Mouse (Mus musculus): ENCODE measurements around the gene Gpr179. TPM values are rescaled to one million over a fixed set of nuclear protein-coding genes. Genes with fewer than 3 reads are reported as not detected.

Gpr179 gene
- polyA plus RNA-seq, 1 experiment from 2014 or later = not detected

GRCm38 (mm10) chr11:97383017-97383416, 31.1 kb upstream of the Gpr179 start:
- 83% methylated on average over 2 of the region's 2 CpGs for WGBS (ENCODE audit: insufficient replicate concordance)
- no peak overlapping the region for H3K27ac ChIP-seq (ENCODE audit: low read length)
- H3K9me3 ChIP-seq (replicated peaks; ENCODE audit: control insufficient read depth, low read length) = no peaks in the 10 kb centered on the region
- H3K4me2 ChIP-seq (ENCODE audit: low read depth, low read length) = no peak overlapping the region
- H3K4me3 ChIP-seq (ENCODE audit: low read depth, low read length) = no peak overlapping the region
- H3K4me1 ChIP-seq (ENCODE audit: control insufficient read depth, low read depth, low read length) = no peaks in the 10 kb centered on the region
- H3K36me3 ChIP-seq (ENCODE audit: control insufficient read depth, insufficient read depth) = no peaks in the 10 kb centered on the region
- no peak; the same call in 1 of the 2 replicates for ATAC-seq (ENCODE audit: low read depth)
- no peak overlapping the region for H3K9ac ChIP-seq (ENCODE audit: low read depth, low read length)
- no peaks in the 10 kb centered on the region for H3K27me3 ChIP-seq (ENCODE audit: control insufficient read depth, insufficient read depth, low read depth, low read length)

- WGBS (ENCODE audit: insufficient replicate concordance) = 64% methylated on average over 3 of the region's 3 CpGs
- Histone ChIP-seq H3K4me3 (ENCODE audit: low read depth, low read length) (no peak overlapping the region), H3K9me3 (replicated peaks; ENCODE audit: control insufficient read depth, low read length) (no peaks in the 10 kb centered on the region), H3K4me2 (ENCODE audit: low read depth, low read length) (no peak overlapping the region), H3K27me3 (ENCODE audit: control insufficient read depth, insufficient read depth, low read depth, low read length) (no peaks in the 10 kb centered on the region), H3K9ac (ENCODE audit: low read depth, low read length) (no peak overlapping the region), H3K4me1 (ENCODE audit: control insufficient read depth, low read depth, low read length) (no peaks in the 10 kb centered on the region), H3K27ac (ENCODE audit: low read length) (no peak overlapping the region), H3K36me3 (ENCODE audit: control insufficient read depth, insufficient read depth) (0 out of 2 replicates have a peak, but pooled peaks cover 1% of the 10 kb centered on the region)
- ATAC-seq (ENCODE audit: low read depth) = no peak
Measured at GRCm38 (mm10) chr11:97380036-97380435, 28.2 kb upstream of the Gpr179 start.

GRCm38 (mm10) chr11:97373402-97373801, 21.5 kb upstream of the Gpr179 start:
- 79% methylated on average over 2 of the region's 2 CpGs for WGBS (ENCODE audit: insufficient replicate concordance)

GRCm38 (mm10) chr11:97372159-97372864, 20.4 kb upstream of the Gpr179 start:
- Histone ChIP-seq H3K9me3 (replicated peaks; ENCODE audit: control insufficient read depth, low read length) (no peaks in the 10 kb centered on the region), H3K36me3 (ENCODE audit: control insufficient read depth, insufficient read depth) (0 out of 2 replicates have a peak, but pooled peaks cover 3% of the 10 kb centered on the region), H3K4me1 (ENCODE audit: control insufficient read depth, low read depth, low read length) (no peaks in the 10 kb centered on the region), H3K27ac (ENCODE audit: low read length) (no peak overlapping the region), H3K4me2 (ENCODE audit: low read depth, low read length) (no peak overlapping the region), H3K4me3 (ENCODE audit: low read depth, low read length) (no peak overlapping the region), H3K9ac (ENCODE audit: low read depth, low read length) (no peak overlapping the region), H3K27me3 (ENCODE audit: control insufficient read depth, insufficient read depth, low read depth, low read length) (no peaks in the 10 kb centered on the region)
- no peak for ATAC-seq (ENCODE audit: low read depth)
- WGBS (ENCODE audit: insufficient replicate concordance) = 75% methylated on average over 6 of the region's 6 CpGs

More at GRCm38 (mm10) chr11:97373402-97373801, 21.5 kb upstream of the Gpr179 start:
- no peak overlapping the region for H3K9ac ChIP-seq (ENCODE audit: low read depth, low read length)
- ATAC-seq (ENCODE audit: low read depth) = no peak
- no peak overlapping the region for H3K4me3 ChIP-seq (ENCODE audit: low read depth, low read length)
- no peak overlapping the region for H3K4me2 ChIP-seq (ENCODE audit: low read depth, low read length)
- no peak overlapping the region for H3K27ac ChIP-seq (ENCODE audit: low read length)
- H3K36me3 ChIP-seq (ENCODE audit: control insufficient read depth, insufficient read depth) = 0 out of 2 replicates have a peak, but pooled peaks cover 3% of the 10 kb centered on the region
- no peaks in the 10 kb centered on the region for H3K27me3 ChIP-seq (ENCODE audit: control insufficient read depth, insufficient read depth, low read depth, low read length)
- no peaks in the 10 kb centered on the region for H3K9me3 ChIP-seq (replicated peaks; ENCODE audit: control insufficient read depth, low read length)
- no peaks in the 10 kb centered on the region for H3K4me1 ChIP-seq (ENCODE audit: control insufficient read depth, low read depth, low read length)

GRCm38 (mm10) chr11:97370329-97371091, 18.6 kb upstream of the Gpr179 start:
- Histone ChIP-seq H3K9ac (ENCODE audit: low read depth, low read length) (no peak overlapping the region), H3K9me3 (replicated peaks; ENCODE audit: control insufficient read depth, low read length) (no peaks in the 10 kb centered on the region), H3K36me3 (ENCODE audit: control insufficient read depth, insufficient read depth) (0 out of 2 replicates have a peak, but pooled peaks cover 3% of the 10 kb centered on the region), H3K4me3 (ENCODE audit: low read depth, low read length) (no peak overlapping the region), H3K27me3 (ENCODE audit: control insufficient read depth, insufficient read depth, low read depth, low read length) (no peaks in the 10 kb centered on the region), H3K4me1 (ENCODE audit: control insufficient read depth, low read depth, low read length) (peaks cover 1% of the 10 kb centered on the region), H3K27ac (ENCODE audit: low read length) (no peak overlapping the region), H3K4me2 (ENCODE audit: low read depth, low read length) (no peak overlapping the region)
- ATAC-seq (ENCODE audit: low read depth) = no peak
- 86% methylated on average over 7 of the region's 7 CpGs for WGBS (ENCODE audit: insufficient replicate concordance)

- 75% methylated on average over 5 of the region's 5 CpGs for WGBS (ENCODE audit: insufficient replicate concordance)
- Histone ChIP-seq H3K4me3 (ENCODE audit: low read depth, low read length) (no peak overlapping the region), H3K27ac (ENCODE audit: low read length) (no peak overlapping the region), H3K4me2 (ENCODE audit: low read depth, low read length) (no peak overlapping the region), H3K27me3 (ENCODE audit: control insufficient read depth, insufficient read depth, low read depth, low read length) (no peaks in the 10 kb centered on the region), H3K4me1 (ENCODE audit: control insufficient read depth, low read depth, low read length) (peaks cover 21% of the 10 kb centered on the region), H3K36me3 (ENCODE audit: control insufficient read depth, insufficient read depth) (no peaks in the 10 kb centered on the region), H3K9me3 (replicated peaks; ENCODE audit: control insufficient read depth, low read length) (no peaks in the 10 kb centered on the region), H3K9ac (ENCODE audit: low read depth, low read length) (no peak overlapping the region)
- no peak for ATAC-seq (ENCODE audit: low read depth)
Measured at GRCm38 (mm10) chr11:97368501-97368900, 16.6 kb upstream of the Gpr179 start.

GRCm38 (mm10) chr11:97365556-97365955, 13.7 kb upstream of the Gpr179 start:
- H3K9ac ChIP-seq (ENCODE audit: low read depth, low read length) = no peak overlapping the region
- WGBS (ENCODE audit: insufficient replicate concordance) = 61% methylated on average over 1 of the region's 1 CpGs
- H3K4me2 ChIP-seq (ENCODE audit: low read depth, low read length) = no peak overlapping the region

GRCm38 (mm10) chr11:97363644-97363995, 11.7 kb upstream of the Gpr179 start:
- WGBS (ENCODE audit: insufficient replicate concordance) = under 1% methylated on average over 7 of the region's 7 CpGs
- peak overlapping the region; percentile 97 for H3K4me3 ChIP-seq (ENCODE audit: low read depth, low read length)
- H3K4me1 ChIP-seq (ENCODE audit: control insufficient read depth, low read depth, low read length) = peaks cover 30% of the 10 kb centered on the region
- no peaks in the 10 kb centered on the region for H3K36me3 ChIP-seq (ENCODE audit: control insufficient read depth, insufficient read depth)
- H3K9me3 ChIP-seq (replicated peaks; ENCODE audit: control insufficient read depth, low read length) = no peaks in the 10 kb centered on the region
- no peak for ATAC-seq (ENCODE audit: low read depth)
- H3K27me3 ChIP-seq (ENCODE audit: control insufficient read depth, insufficient read depth, low read depth, low read length) = no peaks in the 10 kb centered on the region
- H3K27ac ChIP-seq (ENCODE audit: low read length) = peak overlapping the region; percentile 85
- peak overlapping the region; percentile 97 for H3K9ac ChIP-seq (ENCODE audit: low read depth, low read length)
- H3K4me2 ChIP-seq (ENCODE audit: low read depth, low read length) = peak overlapping the region; percentile 97

More at GRCm38 (mm10) chr11:97365556-97365955, 13.7 kb upstream of the Gpr179 start:
- H3K4me3 ChIP-seq (ENCODE audit: low read depth, low read length) = no peak overlapping the region
- peaks cover 30% of the 10 kb centered on the region for H3K4me1 ChIP-seq (ENCODE audit: control insufficient read depth, low read depth, low read length)
- no peak for ATAC-seq (ENCODE audit: low read depth)
- H3K36me3 ChIP-seq (ENCODE audit: control insufficient read depth, insufficient read depth) = no peaks in the 10 kb centered on the region
- no peaks in the 10 kb centered on the region for H3K27me3 ChIP-seq (ENCODE audit: control insufficient read depth, insufficient read depth, low read depth, low read length)
- no peak overlapping the region for H3K27ac ChIP-seq (ENCODE audit: low read length)
- H3K9me3 ChIP-seq (replicated peaks; ENCODE audit: control insufficient read depth, low read length) = no peaks in the 10 kb centered on the region

Data from liver, embryonic 16.5 days (tissue).